Mouse (Mus musculus) heart, embryonic 15.5 days (tissue): ENCODE results near the gene Rexo1. TPM values are rescaled to one million over a fixed set of nuclear protein-coding genes. Genes with fewer than 3 reads are reported as not detected.
A peak's percentile ranks its signal among the peaks of the same experiment; 100 is the strongest.

Experiments
- ATAC-seq: fragments of 200-750 bp; cut with Nextera tagmentation; replicated peaks from 2 replicates; pipeline ENCODE4 v1.8.0; 2017; ENCODE audit warnings: low read depth, moderate TSS enrichment; ENCODE audit not compliant: insufficient number of reproducible peaks, insufficient read depth, low FRiP score
- H3K27ac ChIP-seq: fragments of 300-500 bp; sonication (generic); 2 replicates; pipeline ENCODE4 v1.5.1; 2015; ENCODE audit warnings: mild to moderate bottlenecking, inconsistent platforms
- H3K27me3 ChIP-seq: fragments of 300-500 bp; sonication (generic); 2 replicates; pipeline ENCODE4 v1.6.1; 2015; ENCODE audit warnings: inconsistent platforms
- H3K36me3 ChIP-seq: fragments of 300-500 bp; sonication (generic); 2 replicates; pipeline ENCODE4 v1.6.1; 2015; ENCODE audit warnings: mild to moderate bottlenecking, inconsistent platforms
- H3K4me1 ChIP-seq: fragments of 300-500 bp; sonication (generic); replicated peaks from 2 replicates; pipeline ENCODE4 v1.6.1; 2015; ENCODE audit warnings: inconsistent platforms
- H3K4me2 ChIP-seq: fragments of 300-500 bp; sonication (generic); 2 replicates; pipeline ENCODE4 v1.6.1; 2015; ENCODE audit warnings: inconsistent platforms, mild to moderate bottlenecking, moderate library complexity
- H3K4me3 ChIP-seq: fragments of 300-500 bp; sonication (generic); 2 replicates; pipeline ENCODE4 v1.5.1; 2015; ENCODE audit warnings: mild to moderate bottlenecking, inconsistent platforms
- H3K9ac ChIP-seq: fragments of 300-500 bp; sonication (generic); 2 replicates; pipeline ENCODE4 v1.6.1; 2015; ENCODE audit warnings: mild to moderate bottlenecking, inconsistent platforms
- H3K9me3 ChIP-seq: fragments of 300-500 bp; sonication (generic); replicated peaks from 2 replicates; pipeline ENCODE4 v1.6.1; 2016; ENCODE audit warnings: inconsistent platforms
- WGBS: fragments of 180-500 bp; shearing (Covaris S2); methylation state at CpG from one replicate; pipeline ENCODE4 v1.1.7; 2015; ENCODE audit warnings: mixed read lengths; 5-methylcytosine and 5-hydroxymethylcytosine counted together
- polyA plus RNA-seq: library from polyadenylated mRNA; unstranded; fragments of >200 nt; fragmentation: Nextera tagmentation; extraction: Ambion mirVana; gene quantifications from 2 replicates; pipeline ENCODE4 v1.2.1, GENCODE M21; 2015

The Rexo1 gene
- polyA plus RNA-seq, 1 experiment from 2014 or later = 13.6 TPM

DNA sequence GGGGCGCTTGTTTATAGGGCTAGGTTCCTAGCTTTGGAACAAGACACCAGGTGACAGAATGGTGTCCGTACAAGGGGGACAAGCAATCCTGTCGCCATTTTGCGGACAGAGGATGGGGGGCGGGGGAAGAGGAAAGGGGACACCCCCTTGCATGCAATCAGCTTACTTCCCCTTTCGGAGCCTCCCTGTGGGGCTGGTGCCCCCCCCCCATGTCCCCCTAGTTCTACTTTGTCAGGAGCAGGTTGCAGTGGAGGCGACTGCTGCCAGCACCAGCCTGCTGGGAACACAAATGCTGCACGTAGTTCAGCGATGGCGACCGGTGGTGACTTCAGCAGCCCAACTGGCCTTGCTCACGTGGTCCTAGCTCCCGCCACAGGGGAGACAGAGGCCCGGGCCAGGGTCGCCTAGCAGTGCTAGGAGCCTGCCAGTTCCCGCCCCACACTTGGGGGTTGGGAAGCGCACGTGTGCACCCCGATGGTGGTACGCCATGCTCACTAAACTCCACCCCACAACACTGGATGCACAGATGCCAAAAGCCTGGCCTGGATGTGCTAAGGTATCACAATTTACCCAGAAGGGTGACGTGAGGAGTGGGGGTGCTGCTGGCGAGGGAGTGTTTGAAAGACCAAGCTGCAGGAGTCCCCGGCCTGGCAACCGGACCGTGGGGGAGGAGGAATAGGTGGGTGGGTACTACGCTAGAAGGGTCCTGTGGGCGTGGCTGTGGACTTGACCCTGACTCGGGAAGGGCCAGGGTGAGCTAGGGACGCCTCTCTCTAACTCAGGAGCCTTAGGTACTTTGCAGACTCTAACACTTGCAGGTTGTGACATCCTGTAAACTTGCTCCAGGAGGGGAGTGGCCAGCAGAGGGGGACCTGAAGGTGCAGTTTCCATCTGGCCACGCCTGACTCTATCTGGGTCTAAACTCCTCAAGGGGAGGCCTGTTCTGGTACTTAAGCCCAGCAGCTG, 9.8 kb upstream of the Rexo1 start:
- 22% methylated on average over 30 of the region's 30 CpGs for WGBS
- Histone ChIP-seq H3K27me3 (no peaks in the 10 kb centered on the region), H3K9me3 (no peaks in the 10 kb centered on the region), H3K9ac (peak overlapping the region; percentile 49), H3K36me3 (peaks cover 7% of the 10 kb centered on the region; the same call in 1 of the 2 replicates), H3K4me3 (peak overlapping the region; percentile 26), H3K4me2 (peak overlapping the region; percentile 62), H3K4me1 (peaks cover 73% of the 10 kb centered on the region), H3K27ac (peak overlapping the region; percentile 73)
- ATAC-seq = peak; percentile 34

DNA sequence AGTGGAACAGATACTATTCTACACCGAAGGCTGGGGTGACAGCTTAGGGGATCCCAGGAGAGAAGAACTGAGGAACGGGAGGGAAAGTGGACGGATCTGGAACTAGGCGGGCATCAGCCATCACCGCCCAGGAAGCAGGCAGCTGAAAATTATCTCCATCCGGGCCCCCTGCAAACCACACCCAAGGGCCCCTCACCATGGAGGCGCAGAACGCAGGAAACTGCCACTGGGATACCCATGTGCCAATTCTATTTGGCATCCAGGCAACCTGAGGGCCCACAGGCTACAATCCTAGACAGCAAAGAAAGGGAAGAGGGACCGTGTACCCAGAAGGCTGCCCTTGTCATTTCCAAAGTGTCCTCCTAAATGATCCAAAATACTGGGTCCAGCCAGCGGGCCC, 9.1 kb upstream of the Rexo1 start:
- peak overlapping the region; percentile 62 for H3K4me2 ChIP-seq
- H3K36me3 ChIP-seq = peaks cover 7% of the 10 kb centered on the region; the same call in 1 of the 2 replicates
- peak overlapping the region; percentile 49 for H3K9ac ChIP-seq
- peaks cover 66% of the 10 kb centered on the region for H3K4me1 ChIP-seq
- H3K27me3 ChIP-seq = no peaks in the 10 kb centered on the region
- 79% methylated on average over 10 of the region's 10 CpGs for WGBS
- H3K27ac ChIP-seq = peak overlapping the region; percentile 73
- H3K4me3 ChIP-seq = peak overlapping the region; percentile 26; the same call in 1 of the 2 replicates
- no peaks in the 10 kb centered on the region for H3K9me3 ChIP-seq
- ATAC-seq = no peak

DNA sequence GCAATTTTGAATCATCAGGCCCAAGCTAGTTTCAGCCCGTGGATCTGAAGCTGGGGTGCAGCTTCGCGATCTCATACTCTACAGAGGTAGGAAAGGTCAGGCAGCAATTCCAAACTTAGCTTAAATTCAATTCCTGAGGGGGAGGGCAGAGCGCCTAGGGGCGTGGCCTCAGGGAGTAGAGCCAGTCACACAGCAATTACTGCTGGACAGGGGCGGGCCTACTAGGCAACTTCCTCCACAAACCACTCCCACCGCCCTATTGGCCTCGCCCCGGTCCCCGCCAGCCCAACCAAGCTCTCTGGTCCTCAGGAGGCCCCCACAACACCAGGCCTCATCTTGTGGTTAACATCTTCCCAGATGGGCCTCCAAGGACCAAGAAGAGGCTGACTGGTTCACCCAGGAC, 8.3 kb upstream of the Rexo1 start:
- ATAC-seq = 0 out of 2 replicates have a peak, but pooled peaks have one; percentile 40
- Histone ChIP-seq H3K4me2 (peak overlapping the region; percentile 62), H3K4me1 (peaks cover 59% of the 10 kb centered on the region), H3K4me3 (peak overlapping the region; percentile 12; the same call in 1 of the 2 replicates), H3K36me3 (peaks cover 7% of the 10 kb centered on the region; the same call in 1 of the 2 replicates), H3K27me3 (no peaks in the 10 kb centered on the region), H3K9me3 (no peaks in the 10 kb centered on the region), H3K9ac (no peak overlapping the region), H3K27ac (peak overlapping the region; percentile 73)
- 29% methylated on average over 10 of the region's 10 CpGs for WGBS

DNA sequence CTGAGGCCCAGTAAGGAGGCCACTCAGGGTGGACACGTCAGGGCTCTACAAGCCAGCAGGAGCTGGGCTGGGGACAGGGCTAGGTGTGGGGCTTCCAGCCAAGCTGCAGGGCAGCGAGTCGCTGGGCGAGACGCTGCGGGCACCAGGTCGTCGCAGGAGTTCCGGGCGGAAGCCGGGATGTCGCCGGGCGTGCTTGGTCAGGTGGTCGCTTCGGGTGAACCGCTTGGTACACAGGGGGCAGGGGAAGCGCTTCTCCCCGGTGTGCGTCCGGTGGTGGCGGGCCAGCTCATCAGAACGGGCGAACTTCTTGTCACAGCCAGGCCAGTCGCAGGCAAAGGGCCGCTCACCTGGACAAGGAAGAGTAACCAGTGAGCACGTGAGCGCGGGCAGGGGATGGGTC, 7.5 kb upstream of the Rexo1 start:
- H3K36me3 ChIP-seq = peaks cover 7% of the 10 kb centered on the region; the same call in 1 of the 2 replicates
- 92% methylated on average over 29 of the region's 29 CpGs for WGBS
- ATAC-seq = no peak
- peaks cover 51% of the 10 kb centered on the region for H3K4me1 ChIP-seq
- H3K9me3 ChIP-seq = no peaks in the 10 kb centered on the region
- no peak overlapping the region; the same call in 1 of the 2 replicates for H3K4me2 ChIP-seq
- H3K4me3 ChIP-seq = no peak overlapping the region
- no peaks in the 10 kb centered on the region for H3K27me3 ChIP-seq
- H3K27ac ChIP-seq = no peak overlapping the region
- H3K9ac ChIP-seq = no peak overlapping the region

DNA sequence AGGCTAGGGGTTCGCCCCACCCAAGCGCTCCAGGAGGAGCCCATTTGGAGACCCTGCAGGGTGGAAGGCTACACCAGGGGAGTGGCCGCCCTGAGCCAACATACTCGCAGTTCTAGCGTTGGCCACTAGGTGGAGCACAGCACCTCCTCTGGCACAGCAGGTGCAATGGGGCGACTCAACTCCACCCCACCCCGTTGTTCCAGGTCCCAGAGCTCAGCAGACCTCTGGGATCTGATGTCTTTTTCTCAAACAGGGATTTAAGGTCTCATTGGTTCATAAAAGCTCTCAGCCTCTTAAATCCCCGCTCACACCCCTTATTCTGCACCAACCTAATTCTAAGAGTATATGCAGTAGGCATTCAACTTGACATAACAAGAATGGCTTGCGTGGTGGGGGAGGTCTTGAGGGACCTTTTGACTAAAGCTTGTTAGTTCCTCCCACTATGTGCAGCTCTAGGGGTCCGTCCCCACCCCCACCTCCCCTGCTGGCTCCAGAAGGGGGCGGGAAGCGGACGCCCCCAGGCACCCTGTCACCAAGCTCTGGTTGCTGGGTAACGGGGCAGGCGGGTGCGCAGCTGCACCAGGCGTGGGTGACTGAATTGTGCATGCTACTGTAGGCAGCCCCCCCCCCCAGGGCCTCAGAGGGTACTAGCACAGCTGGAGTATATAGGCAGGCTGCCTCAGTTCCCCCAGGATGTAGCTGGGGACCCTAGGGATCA, 5.2 kb upstream of the Rexo1 start:
- no peak overlapping the region for H3K9ac ChIP-seq
- H3K9me3 ChIP-seq = no peaks in the 10 kb centered on the region
- no peak overlapping the region for H3K27ac ChIP-seq
- H3K27me3 ChIP-seq = no peaks in the 10 kb centered on the region
- H3K4me1 ChIP-seq = peaks cover 39% of the 10 kb centered on the region
- WGBS = 31% methylated on average over 17 of the region's 17 CpGs
- H3K4me3 ChIP-seq = no peak overlapping the region
- no peak; the same call in 1 of the 2 replicates for ATAC-seq
- H3K4me2 ChIP-seq = no peak overlapping the region; the same call in 1 of the 2 replicates
- peaks cover 7% of the 10 kb centered on the region; the same call in 1 of the 2 replicates for H3K36me3 ChIP-seq

DNA sequence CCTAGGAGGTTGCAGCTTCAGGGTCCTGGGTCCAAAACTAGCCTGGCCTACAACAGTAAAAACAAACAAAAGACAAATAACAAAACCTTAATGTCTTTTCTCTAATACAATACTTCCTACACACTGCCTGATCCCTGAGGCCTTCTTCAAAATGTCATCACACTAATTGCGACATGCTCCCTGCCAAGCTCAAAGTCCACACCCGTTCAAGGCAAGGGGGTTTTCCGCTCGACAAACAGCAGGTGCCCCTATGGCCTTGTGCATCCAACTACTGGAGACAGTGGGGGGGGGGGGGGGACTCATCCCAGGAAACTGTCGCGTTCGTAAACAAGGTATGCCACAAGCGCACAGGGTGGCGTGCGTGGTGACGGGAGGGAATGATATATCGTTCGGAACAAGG, 739 bp downstream of the Rexo1 start:
- peak overlapping the region; percentile 91 for H3K4me2 ChIP-seq
- peak overlapping the region; percentile 99 for H3K9ac ChIP-seq
- peaks cover 46% of the 10 kb centered on the region for H3K4me1 ChIP-seq
- H3K36me3 ChIP-seq = no peaks in the 10 kb centered on the region
- no peaks in the 10 kb centered on the region for H3K9me3 ChIP-seq
- peak overlapping the region; percentile 84 for H3K4me3 ChIP-seq
- no peak for ATAC-seq
- 0 out of 2 replicates have a peak overlapping the region, but pooled peaks have one; percentile 90 for H3K27ac ChIP-seq
- no peaks in the 10 kb centered on the region for H3K27me3 ChIP-seq
- WGBS = under 1% methylated on average over 13 of the region's 13 CpGs

DNA sequence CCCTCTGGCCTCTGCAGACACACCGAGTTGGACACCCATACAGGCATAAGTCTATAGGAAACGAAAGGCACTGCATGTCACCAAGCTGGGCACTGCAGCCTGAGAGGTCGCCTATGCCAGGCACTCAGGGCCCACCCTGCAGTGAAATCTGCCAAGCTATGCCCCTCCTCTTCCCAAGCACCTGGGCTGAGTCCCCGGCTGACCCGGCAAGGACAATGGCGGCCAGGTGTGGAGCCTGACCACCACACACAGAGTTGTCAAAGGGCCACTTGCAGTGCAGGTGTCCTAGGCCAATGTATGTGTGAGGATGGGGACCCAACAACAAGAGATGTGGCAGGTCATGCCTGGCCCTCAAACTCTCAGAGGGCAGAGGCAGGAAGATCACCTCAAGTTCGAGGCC, 1.9 kb downstream of the Rexo1 start:
- H3K4me2 ChIP-seq = no peak overlapping the region
- H3K4me1 ChIP-seq = peaks cover 50% of the 10 kb centered on the region
- no peak overlapping the region for H3K4me3 ChIP-seq
- no peak overlapping the region for H3K27ac ChIP-seq
- H3K36me3 ChIP-seq = no peaks in the 10 kb centered on the region
- no peaks in the 10 kb centered on the region for H3K9me3 ChIP-seq
- no peak for ATAC-seq
- no peaks in the 10 kb centered on the region for H3K27me3 ChIP-seq
- 88% methylated on average over 7 of the region's 7 CpGs for WGBS
- no peak overlapping the region for H3K9ac ChIP-seq

DNA sequence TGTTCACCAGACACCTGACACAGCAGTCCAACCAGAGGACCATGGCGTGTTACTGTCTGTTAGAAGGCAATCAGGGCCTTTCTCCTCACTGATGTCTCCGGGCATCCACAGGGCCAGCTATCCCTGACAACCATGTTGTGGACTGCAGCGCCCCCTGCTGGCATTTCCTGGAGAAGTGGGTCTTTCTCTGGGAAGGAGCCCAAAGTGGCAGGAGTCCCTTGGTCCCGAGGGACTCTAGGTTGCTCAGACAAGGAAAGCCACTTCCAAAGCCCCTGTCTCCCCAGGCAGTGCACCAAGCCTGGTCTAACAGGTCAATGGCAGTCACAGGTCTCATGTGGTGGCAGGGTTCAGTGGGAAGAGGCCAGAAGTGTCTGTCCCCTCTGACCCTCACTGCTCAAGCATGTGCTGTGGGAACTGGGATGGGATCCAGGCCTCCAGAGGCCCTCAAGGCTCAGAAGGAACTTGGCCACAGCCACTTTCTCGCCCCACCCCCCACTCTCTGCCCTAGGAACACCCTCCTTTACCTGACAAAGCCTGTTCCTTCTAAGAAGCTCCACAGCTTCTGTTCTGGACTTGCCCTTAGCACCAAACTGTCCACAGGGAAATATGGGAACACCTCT, 3.9 kb downstream of the Rexo1 start:
- Histone ChIP-seq H3K4me2 (no peak overlapping the region), H3K36me3 (no peaks in the 10 kb centered on the region), H3K9me3 (no peaks in the 10 kb centered on the region), H3K4me3 (no peak overlapping the region), H3K27me3 (no peaks in the 10 kb centered on the region), H3K4me1 (peaks cover 63% of the 10 kb centered on the region), H3K9ac (peak overlapping the region; percentile 11; the same call in 1 of the 2 replicates), H3K27ac (0 out of 2 replicates have a peak overlapping the region, but pooled peaks have one; percentile 31)
- no peak for ATAC-seq
- 34% methylated on average over 5 of the region's 5 CpGs for WGBS

DNA sequence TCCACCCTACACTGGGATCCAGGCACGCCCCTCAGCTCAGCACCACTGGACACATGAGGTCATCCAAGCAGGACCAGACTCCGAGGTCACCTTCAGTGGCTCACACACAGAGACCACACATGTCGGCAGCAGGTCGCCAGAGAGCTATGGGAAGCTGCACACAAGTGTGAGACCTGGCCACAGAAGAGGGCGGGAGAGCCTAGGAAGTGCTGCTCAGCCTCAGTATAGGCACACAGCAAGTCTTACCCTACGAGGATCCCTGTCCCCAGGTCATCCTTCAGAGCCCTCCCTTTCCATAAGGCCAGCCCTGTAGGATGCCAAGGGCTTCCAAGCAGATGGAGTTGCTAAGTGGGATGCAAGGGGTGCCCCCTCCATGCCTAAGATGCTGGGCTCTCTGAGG, 7.4 kb downstream of the Rexo1 start:
- Histone ChIP-seq H3K27me3 (no peaks in the 10 kb centered on the region), H3K9me3 (no peaks in the 10 kb centered on the region), H3K27ac (no peak overlapping the region), H3K4me1 (peaks cover 39% of the 10 kb centered on the region), H3K36me3 (peaks cover 11% of the 10 kb centered on the region), H3K9ac (0 out of 2 replicates have a peak overlapping the region, but pooled peaks have one; percentile 17), H3K4me3 (no peak overlapping the region), H3K4me2 (no peak overlapping the region)
- WGBS = 60% methylated on average over 6 of the region's 6 CpGs
- no peak for ATAC-seq

DNA sequence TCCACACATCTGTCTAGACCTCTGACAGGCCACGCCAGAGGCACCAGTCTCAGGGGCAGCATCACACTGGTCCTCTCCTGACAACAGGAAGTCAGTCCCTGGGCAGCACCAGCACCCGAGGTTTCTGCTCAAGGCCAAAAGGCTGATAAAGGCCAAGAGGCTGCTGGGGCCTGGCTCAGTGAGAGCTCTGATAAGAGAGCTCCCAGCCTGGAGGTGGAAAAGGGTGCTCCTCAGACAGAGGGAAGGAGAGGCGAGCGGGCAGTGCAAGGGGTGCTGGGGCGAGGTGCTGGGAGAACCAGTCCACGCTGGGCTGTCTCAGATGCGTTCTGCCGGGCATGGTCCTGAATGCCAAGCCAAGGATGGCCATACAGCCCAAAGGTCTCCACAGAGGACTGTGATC, 7.8 kb downstream of the Rexo1 start:
- 49% methylated on average over 8 of the region's 8 CpGs for WGBS
- Histone ChIP-seq H3K36me3 (peaks cover 13% of the 10 kb centered on the region), H3K4me1 (peaks cover 39% of the 10 kb centered on the region), H3K4me3 (no peak overlapping the region), H3K4me2 (no peak overlapping the region), H3K9me3 (no peaks in the 10 kb centered on the region), H3K27me3 (no peaks in the 10 kb centered on the region), H3K9ac (no peak overlapping the region), H3K27ac (no peak overlapping the region; the same call in 1 of the 2 replicates)
- no peak for ATAC-seq

DNA sequence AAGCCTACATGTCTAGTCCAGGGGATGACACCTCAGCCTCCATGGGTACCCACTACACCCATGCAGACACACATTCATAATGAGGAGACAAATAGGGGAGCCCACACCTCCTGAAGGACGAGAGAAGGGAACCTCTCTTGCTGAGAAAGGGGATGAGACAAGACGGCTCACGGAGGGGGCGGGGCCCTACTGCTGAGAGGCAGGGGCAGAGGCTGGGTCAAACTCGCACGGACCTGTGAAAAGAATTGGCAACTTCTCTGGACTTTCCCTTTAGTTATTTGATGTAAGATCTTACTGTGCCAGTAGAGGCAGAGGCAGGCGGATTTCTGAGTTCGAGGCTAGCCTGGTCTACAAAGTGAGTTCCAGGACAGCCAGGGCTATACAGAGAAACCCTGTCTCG, 9.0 kb downstream of the Rexo1 start:
- no peaks in the 10 kb centered on the region for H3K9me3 ChIP-seq
- H3K27ac ChIP-seq = no peak overlapping the region
- WGBS = 65% methylated on average over 9 of the region's 9 CpGs
- ATAC-seq = no peak
- peaks cover 24% of the 10 kb centered on the region for H3K36me3 ChIP-seq
- H3K4me1 ChIP-seq = peaks cover 30% of the 10 kb centered on the region
- H3K27me3 ChIP-seq = no peaks in the 10 kb centered on the region
- no peak overlapping the region for H3K9ac ChIP-seq
- no peak overlapping the region for H3K4me2 ChIP-seq
- no peak overlapping the region for H3K4me3 ChIP-seq
